Mouse (Mus musculus): ENCODE data around the gene Vars2. TPM values are rescaled to one million over a fixed set of nuclear protein-coding genes. Genes with fewer than 3 reads are reported as not detected.

Gene Vars2
- 18.8 and 20.6 TPM in 2 replicates for polyA plus RNA-seq (2014; fragmentation: Nextera tagmentation; extraction: Ambion mirVana)

DNA sequence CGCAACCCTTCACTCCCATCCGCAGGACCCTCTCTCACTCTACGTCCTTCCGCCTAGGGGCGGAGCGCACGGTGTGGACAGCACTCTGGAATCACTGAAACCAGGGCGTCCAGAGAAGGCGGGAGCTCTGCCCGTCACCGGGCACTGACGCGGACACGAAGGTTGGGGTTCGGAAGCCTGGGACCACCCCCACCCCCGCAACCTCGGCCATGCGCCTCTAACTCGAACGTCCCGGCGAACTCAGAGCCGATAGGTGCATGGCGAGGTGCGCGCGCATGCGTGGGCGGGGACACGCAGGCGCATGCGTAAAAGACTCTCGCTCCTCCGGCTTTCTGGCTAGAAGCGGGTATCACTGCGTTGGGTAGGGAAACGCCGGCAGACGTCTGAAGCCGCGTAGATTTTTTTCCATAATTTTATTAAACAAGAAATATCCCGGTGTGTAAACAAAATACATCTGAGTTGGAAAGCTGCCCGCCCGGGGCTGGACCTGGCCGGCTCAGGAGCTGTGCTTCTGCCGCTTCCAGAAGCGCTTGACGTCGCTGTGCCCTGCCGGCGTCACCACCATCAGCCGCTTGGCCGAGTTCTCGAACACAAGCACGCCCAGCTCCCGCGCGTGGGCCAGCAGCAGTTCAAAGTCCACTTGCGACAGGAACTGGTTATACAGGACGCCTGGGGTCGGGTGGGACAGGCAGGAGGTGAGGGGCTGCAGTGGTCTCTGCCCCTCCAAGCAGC is at the start of gene Vars2:
TSS of gene Vars2 (minus strand) at position 259 of the 732 bp plus-strand sequence.
- Histone ChIP-seq H3K27ac (ENCODE audit: low read depth, low read length) (peak within 1 kb of the TSS; percentile 72), H3K4me1 (replicated peaks; ENCODE audit: control insufficient read depth, insufficient read depth, low read length) (peaks cover 5% of the 10 kb centered on the region; the same call in 1 of the 2 replicates), H3K36me3 (ENCODE audit: control insufficient read depth, insufficient read depth, low read length) (peaks cover 3% of the 10 kb centered on the region; the same call in 1 of the 2 replicates), H3K4me2 (peak within 1 kb of the TSS; percentile 92), H3K4me3 (ENCODE audit: low read depth, low read length) (peak within 1 kb of the TSS; percentile 65), H3K9me3 (ENCODE audit: control insufficient read depth, low read length) (no peaks in the 10 kb centered on the region), H3K27me3 (replicated peaks; ENCODE audit: control insufficient read depth, insufficient read depth, low read length) (no peaks in the 10 kb centered on the region), H3K9ac (ENCODE audit: low read depth, low read length) (peak within 1 kb of the TSS; percentile 89)
- DNase-seq (ENCODE audit: low spot score), result peak; percentile 96
- ATAC-seq (replicated peaks; ENCODE audit: low FRiP score), result peak; percentile 85
- 1% methylated on average over 61 of the region's 61 CpGs for WGBS

DNA sequence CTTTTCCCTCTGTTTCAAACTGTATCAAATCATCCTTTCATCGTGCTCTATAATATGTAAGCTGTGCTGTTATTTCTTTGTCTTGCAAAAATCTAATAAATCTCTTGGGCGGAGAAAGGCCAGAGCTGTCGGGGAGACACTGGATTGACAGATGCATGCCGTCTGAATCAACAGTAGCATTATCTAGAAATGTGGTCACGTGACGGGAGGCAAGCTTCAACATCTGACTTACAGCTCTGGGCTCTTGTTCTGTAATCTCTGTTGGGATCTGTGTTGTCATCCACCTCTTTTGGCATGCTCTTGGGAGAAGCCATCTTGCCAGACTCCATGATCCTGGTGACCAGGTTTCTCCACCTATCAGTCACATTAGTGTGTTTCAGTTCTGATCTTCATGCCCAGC is 49.7 kb upstream of the Vars2 start:
- H3K4me3 ChIP-seq (ENCODE audit: low read depth, low read length), result no peak overlapping the region
- H3K4me2 ChIP-seq, result no peak overlapping the region
- ATAC-seq (replicated peaks; ENCODE audit: low FRiP score) (no peak), DNase-seq (ENCODE audit: low spot score) (no peak)
- peaks cover 7% of the 10 kb centered on the region; the same call in 1 of the 2 replicates for H3K27me3 ChIP-seq (replicated peaks; ENCODE audit: control insufficient read depth, insufficient read depth, low read length)
- no peak overlapping the region for H3K9ac ChIP-seq (ENCODE audit: low read depth, low read length)
- WGBS, result 74% methylated on average over 6 of the region's 6 CpGs
- no peaks in the 10 kb centered on the region for H3K9me3 ChIP-seq (ENCODE audit: control insufficient read depth, low read length)
- no peaks in the 10 kb centered on the region for H3K36me3 ChIP-seq (ENCODE audit: control insufficient read depth, insufficient read depth, low read length)
- no peaks in the 10 kb centered on the region; the same call in 1 of the 2 replicates for H3K4me1 ChIP-seq (replicated peaks; ENCODE audit: control insufficient read depth, insufficient read depth, low read length)
- no peak overlapping the region for H3K27ac ChIP-seq (ENCODE audit: low read depth, low read length)

DNA sequence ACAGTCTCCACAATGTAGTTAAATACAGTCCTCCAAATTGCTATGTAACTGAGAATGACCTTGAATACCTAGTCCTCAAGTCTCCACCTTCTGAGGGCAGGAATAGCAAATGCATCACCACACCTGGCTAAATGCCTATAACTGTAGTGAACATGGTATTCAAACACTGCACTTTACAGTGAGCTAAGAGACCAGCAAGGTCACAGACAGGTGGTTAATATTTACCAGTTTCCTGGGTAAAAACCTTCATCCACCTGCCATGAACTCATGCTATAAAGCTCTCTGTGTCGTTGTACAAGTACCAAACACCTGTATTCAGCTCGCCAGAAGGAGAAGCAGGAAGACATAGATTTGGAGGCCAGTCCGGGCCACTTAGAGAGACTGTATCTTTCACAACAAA is 48.7 kb upstream of the Vars2 start:
- no peak overlapping the region for H3K4me3 ChIP-seq (ENCODE audit: low read depth, low read length)
- H3K27me3 ChIP-seq (replicated peaks; ENCODE audit: control insufficient read depth, insufficient read depth, low read length), result peaks cover 4% of the 10 kb centered on the region; the same call in 1 of the 2 replicates
- no peak overlapping the region for H3K27ac ChIP-seq (ENCODE audit: low read depth, low read length)
- no peak overlapping the region for H3K4me2 ChIP-seq
- no peak overlapping the region for H3K9ac ChIP-seq (ENCODE audit: low read depth, low read length)
- WGBS, result 72% methylated on average over 3 of the region's 3 CpGs
- DNase-seq (ENCODE audit: low spot score), result no peak
- no peaks in the 10 kb centered on the region for H3K36me3 ChIP-seq (ENCODE audit: control insufficient read depth, insufficient read depth, low read length)
- ATAC-seq (replicated peaks; ENCODE audit: low FRiP score), result no peak
- no peaks in the 10 kb centered on the region for H3K9me3 ChIP-seq (ENCODE audit: control insufficient read depth, low read length)
- no peaks in the 10 kb centered on the region; the same call in 1 of the 2 replicates for H3K4me1 ChIP-seq (replicated peaks; ENCODE audit: control insufficient read depth, insufficient read depth, low read length)

DNA sequence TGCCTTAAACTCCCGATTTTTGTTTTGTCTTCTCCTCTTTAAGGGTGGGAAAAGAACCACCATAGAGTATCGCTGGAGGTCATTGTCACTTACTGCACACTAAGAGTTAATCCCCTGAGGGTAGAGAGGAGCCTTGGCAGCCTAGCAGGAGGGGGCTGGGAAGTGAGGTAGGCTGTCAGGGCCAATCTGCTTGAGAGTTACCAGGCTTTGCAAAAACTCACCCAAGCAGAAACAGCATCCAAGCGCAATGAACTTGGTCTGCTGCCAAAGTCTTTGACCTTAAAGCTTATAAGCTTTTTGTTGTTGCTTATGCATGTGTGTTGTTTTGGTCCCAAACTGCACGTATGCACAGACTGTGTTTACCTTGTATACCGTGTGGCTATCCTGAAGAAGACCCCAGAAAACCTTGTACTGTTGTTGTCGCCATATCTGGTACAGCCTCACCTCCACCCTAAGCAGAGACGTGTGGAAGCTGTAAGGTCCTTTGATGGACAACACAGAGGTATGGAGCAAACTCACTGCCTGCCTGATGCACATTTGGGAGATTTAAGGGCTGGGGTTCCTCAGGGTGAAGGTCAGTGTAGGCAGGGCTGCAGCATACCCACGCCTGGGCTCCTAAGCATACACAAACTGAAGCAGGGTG is 43.4 kb upstream of the Vars2 start:
- peak overlapping the region; percentile 9; the same call in 1 of the 2 replicates for H3K27ac ChIP-seq (ENCODE audit: low read depth, low read length)
- H3K27me3 ChIP-seq (replicated peaks; ENCODE audit: control insufficient read depth, insufficient read depth, low read length), result no peaks in the 10 kb centered on the region
- H3K4me3 ChIP-seq (ENCODE audit: low read depth, low read length), result no peak overlapping the region
- H3K9ac ChIP-seq (ENCODE audit: low read depth, low read length), result no peak overlapping the region
- H3K36me3 ChIP-seq (ENCODE audit: control insufficient read depth, insufficient read depth, low read length), result no peaks in the 10 kb centered on the region
- DNase-seq (ENCODE audit: low spot score) (no peak), ATAC-seq (replicated peaks; ENCODE audit: low FRiP score) (no peak)
- H3K4me2 ChIP-seq, result no peak overlapping the region
- WGBS, result 39% methylated on average over 8 of the region's 8 CpGs
- no peaks in the 10 kb centered on the region for H3K9me3 ChIP-seq (ENCODE audit: control insufficient read depth, low read length)
- no peaks in the 10 kb centered on the region; the same call in none of the 2 replicates for H3K4me1 ChIP-seq (replicated peaks; ENCODE audit: control insufficient read depth, insufficient read depth, low read length)

DNA sequence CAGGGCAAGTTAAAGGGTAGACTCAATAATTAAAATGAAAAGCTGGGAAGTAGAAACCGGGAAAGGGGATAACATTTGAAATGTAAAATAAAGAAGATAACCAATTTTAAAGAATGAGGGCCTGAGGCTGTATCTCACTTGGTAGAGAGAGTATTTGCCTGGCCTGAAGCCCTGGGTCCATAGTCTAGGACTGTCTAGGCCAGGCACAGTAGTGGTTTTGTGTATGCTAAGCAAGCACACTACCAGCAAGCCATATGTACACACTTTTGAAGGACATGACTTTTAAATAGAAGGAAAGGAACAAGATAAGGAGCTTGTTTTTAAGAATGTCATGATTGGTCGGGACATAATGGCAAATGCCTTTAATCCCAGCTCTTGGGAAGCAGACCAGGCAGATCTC is 41.2 kb upstream of the Vars2 start:
- no peaks in the 10 kb centered on the region for H3K9me3 ChIP-seq (ENCODE audit: control insufficient read depth, low read length)
- H3K27me3 ChIP-seq (replicated peaks; ENCODE audit: control insufficient read depth, insufficient read depth, low read length), result peaks cover 16% of the 10 kb centered on the region
- H3K9ac ChIP-seq (ENCODE audit: low read depth, low read length), result no peak overlapping the region
- ATAC-seq (replicated peaks; ENCODE audit: low FRiP score) (no peak), DNase-seq (ENCODE audit: low spot score) (no peak)
- H3K36me3 ChIP-seq (ENCODE audit: control insufficient read depth, insufficient read depth, low read length), result no peaks in the 10 kb centered on the region
- no peak overlapping the region for H3K27ac ChIP-seq (ENCODE audit: low read depth, low read length)
- WGBS, result 51% methylated on average over 2 of the region's 2 CpGs
- peaks cover 7% of the 10 kb centered on the region for H3K4me1 ChIP-seq (replicated peaks; ENCODE audit: control insufficient read depth, insufficient read depth, low read length)
- no peak overlapping the region for H3K4me3 ChIP-seq (ENCODE audit: low read depth, low read length)
- H3K4me2 ChIP-seq, result no peak overlapping the region

DNA sequence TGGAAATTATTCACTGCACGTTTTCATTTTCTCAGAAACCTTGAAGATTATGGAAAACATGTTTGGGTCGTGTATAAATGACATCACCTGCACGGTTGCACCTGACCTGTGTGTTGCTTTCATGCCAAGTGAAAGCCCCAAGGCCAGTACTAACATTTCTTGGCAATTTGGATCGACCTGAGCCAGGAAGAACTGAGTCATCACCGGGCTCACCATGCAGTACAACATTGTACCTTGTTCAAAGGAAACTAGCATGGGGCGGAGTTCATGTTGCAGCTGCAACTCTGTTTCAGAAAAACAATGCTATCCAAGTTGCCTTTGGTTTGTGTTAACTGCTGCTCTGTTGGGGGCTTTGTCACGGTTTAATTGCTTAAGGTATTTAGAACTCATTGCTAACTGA is 40.5 kb upstream of the Vars2 start:
- H3K9ac ChIP-seq (ENCODE audit: low read depth, low read length), result no peak overlapping the region
- H3K4me1 ChIP-seq (replicated peaks; ENCODE audit: control insufficient read depth, insufficient read depth, low read length), result peaks cover 7% of the 10 kb centered on the region
- H3K36me3 ChIP-seq (ENCODE audit: control insufficient read depth, insufficient read depth, low read length), result no peaks in the 10 kb centered on the region
- peaks cover 20% of the 10 kb centered on the region for H3K27me3 ChIP-seq (replicated peaks; ENCODE audit: control insufficient read depth, insufficient read depth, low read length)
- H3K4me3 ChIP-seq (ENCODE audit: low read depth, low read length), result no peak overlapping the region
- DNase-seq (ENCODE audit: low spot score), result no peak
- no peaks in the 10 kb centered on the region for H3K9me3 ChIP-seq (ENCODE audit: control insufficient read depth, low read length)
- no peak for ATAC-seq (replicated peaks; ENCODE audit: low FRiP score)
- H3K4me2 ChIP-seq, result no peak overlapping the region
- no peak overlapping the region for H3K27ac ChIP-seq (ENCODE audit: low read depth, low read length)
- WGBS, result 71% methylated on average over 7 of the region's 7 CpGs

DNA sequence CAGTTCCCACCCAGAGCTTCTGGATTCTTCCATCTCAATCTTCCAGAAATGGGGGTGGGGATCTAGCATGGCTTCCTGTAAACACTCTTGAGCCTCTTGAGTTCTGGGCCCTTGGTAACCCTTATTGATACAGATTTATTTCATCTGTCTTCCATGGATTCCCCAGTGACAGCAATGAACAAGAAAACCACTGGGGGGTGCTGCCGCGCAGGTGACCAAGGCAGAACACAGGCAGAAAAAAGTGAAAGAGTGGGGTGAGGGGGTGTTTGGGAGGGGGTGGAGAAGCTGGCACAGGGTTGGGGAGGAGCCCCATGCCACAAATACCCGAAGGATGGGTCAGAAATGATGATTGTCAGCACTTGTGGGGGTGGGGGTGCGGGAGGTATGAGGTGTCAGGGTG is 38.4 kb upstream of the Vars2 start:
- Histone ChIP-seq H3K9ac (ENCODE audit: low read depth, low read length) (no peak overlapping the region), H3K9me3 (ENCODE audit: control insufficient read depth, low read length) (no peaks in the 10 kb centered on the region), H3K27me3 (replicated peaks; ENCODE audit: control insufficient read depth, insufficient read depth, low read length) (peaks cover 41% of the 10 kb centered on the region), H3K36me3 (ENCODE audit: control insufficient read depth, insufficient read depth, low read length) (no peaks in the 10 kb centered on the region), H3K4me1 (replicated peaks; ENCODE audit: control insufficient read depth, insufficient read depth, low read length) (peaks cover 7% of the 10 kb centered on the region), H3K4me3 (ENCODE audit: low read depth, low read length) (no peak overlapping the region), H3K4me2 (no peak overlapping the region), H3K27ac (ENCODE audit: low read depth, low read length) (no peak overlapping the region)
- WGBS, result 15% methylated on average over 4 of the region's 4 CpGs
- ATAC-seq (replicated peaks; ENCODE audit: low FRiP score), result no peak
- DNase-seq (ENCODE audit: low spot score), result no peak

DNA sequence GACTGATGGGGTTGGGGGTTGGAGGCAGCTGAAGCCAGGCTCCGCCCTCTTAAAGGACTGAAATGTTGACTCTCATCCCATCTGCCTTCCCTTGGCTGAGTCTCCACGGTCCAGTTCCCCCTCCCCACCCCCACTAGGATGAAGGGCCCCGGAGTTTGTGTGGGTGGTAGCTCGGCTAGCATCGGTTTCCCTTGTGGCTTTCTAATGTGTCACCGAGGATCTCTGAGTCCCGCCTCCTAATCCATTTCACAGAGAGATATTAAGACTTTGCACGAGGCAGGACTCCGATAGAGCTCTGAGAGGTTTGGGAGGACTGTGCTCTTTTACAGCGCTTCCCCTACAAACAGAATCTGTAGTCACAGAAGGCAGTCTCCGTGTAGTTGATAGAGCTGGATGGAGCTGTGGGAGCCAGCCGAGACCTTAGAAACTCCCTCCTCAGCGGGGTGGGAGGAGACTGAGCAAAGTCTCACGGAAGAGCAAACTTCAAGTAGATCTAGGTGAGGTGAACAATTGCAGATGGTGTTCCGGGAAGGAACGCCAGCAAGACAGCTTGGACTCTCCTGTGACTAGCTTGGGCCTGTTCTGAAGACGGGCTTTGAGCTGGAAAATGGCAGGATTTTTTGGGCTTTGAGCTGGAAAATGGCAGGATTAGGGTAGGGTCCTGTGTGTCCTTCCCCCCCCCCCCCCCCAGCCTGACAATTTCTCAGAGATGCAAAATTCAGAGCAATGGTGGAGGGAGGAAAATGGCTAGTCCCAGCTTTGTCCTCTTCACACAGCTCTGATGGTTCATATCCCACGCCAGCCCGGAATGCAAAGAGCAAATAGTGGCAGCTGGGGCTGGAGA is 37.5 kb upstream of the Vars2 start, which contains the start of gene Ddr1:
TSS of gene Ddr1 (minus strand) at position 1 of the 844 bp plus-strand sequence.
- WGBS, result 12% methylated on average over 19 of the region's 19 CpGs
- H3K27ac ChIP-seq (ENCODE audit: low read depth, low read length), result peak within 1 kb of the TSS; percentile 26; the same call in 1 of the 2 replicates
- peaks cover 51% of the 10 kb centered on the region for H3K27me3 ChIP-seq (replicated peaks; ENCODE audit: control insufficient read depth, insufficient read depth, low read length)
- no peaks in the 10 kb centered on the region for H3K9me3 ChIP-seq (ENCODE audit: control insufficient read depth, low read length)
- no peaks in the 10 kb centered on the region for H3K36me3 ChIP-seq (ENCODE audit: control insufficient read depth, insufficient read depth, low read length)
- H3K4me1 ChIP-seq (replicated peaks; ENCODE audit: control insufficient read depth, insufficient read depth, low read length), result peaks cover 10% of the 10 kb centered on the region
- ATAC-seq (replicated peaks; ENCODE audit: low FRiP score) (no peak), DNase-seq (ENCODE audit: low spot score) (no peak)
- H3K4me2 ChIP-seq, result peak within 1 kb of the TSS; percentile 44
- H3K9ac ChIP-seq (ENCODE audit: low read depth, low read length), result no peak within 1 kb of the TSS; the same call in 1 of the 2 replicates
- H3K4me3 ChIP-seq (ENCODE audit: low read depth, low read length), result peak within 1 kb of the TSS; percentile 16

Measured in liver, embryonic 11.5 days (tissue).